Mouse (Mus musculus) ovary, postnatal 10 days (tissue): Measurements from ENCODE around the gene Tcea3.

Source experiments
- DNase-seq: peaks from one replicate; pipeline ENCODE4 v3.0.0; 2022; ENCODE audit warnings: low spot score

Tcea3 gene

DNA sequence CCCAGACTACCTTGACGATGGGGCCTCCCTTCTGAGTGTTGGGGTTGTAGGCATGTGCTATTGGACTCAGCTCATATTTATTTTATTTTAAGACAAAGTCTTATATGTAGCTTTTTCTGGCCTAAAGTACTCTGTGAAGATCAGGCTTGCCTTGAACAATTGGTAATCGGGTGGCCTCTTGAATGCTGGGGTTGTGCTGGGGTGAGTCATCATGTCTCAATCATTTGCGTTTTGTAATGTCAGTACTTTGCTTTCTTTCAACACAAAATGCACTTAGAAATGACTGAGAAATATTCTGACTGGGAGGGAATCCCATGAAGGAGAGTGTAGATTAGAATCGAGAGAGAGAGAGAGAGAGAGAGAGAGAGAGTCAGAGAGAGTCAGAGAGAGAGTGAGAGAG is 72.5 kb downstream of the Tcea3 start:
- DNase-seq, result no peak

DNA sequence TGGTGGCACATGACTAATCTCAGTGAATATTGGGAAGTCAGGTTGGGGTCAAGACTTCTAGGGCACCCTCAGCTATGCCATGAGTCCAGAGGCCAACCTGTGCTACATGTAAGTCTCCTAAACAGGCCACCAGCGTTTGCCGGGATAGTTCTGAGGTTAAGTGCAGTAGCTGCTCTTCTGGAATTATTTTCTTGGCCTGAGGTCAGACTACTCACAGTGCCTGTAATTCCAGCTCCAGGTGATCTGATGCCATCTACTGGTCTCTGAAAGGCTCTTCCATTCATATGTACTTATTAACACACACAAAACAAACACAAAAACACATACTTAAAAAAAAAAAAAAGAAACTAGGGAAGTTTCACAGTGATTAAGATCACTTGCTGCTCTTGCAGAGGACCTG is 76.7 kb downstream of the Tcea3 start:
- DNase-seq, result no peak
